Mouse (Mus musculus) midbrain, embryonic 11.5 days (tissue): ENCODE results near the gene Dpf1. TPM values are rescaled to one million over a fixed set of nuclear protein-coding genes. Genes with fewer than 3 reads are reported as not detected.

Experiments
- ATAC-seq: fragments of 200-750 bp; cut with Nextera tagmentation; 2 replicates; pipeline ENCODE4 v1.8.0; 2017; ENCODE audit warnings: moderate TSS enrichment, moderate library complexity; ENCODE audit not compliant: low FRiP score
- DNase-seq: peaks from one replicate; pipeline ENCODE4 v3.0.0; 2015; ENCODE audit warnings: low spot score; ENCODE audit errors: missing footprints
- H3K27ac ChIP-seq: fragments of 300-500 bp; sonication (generic); 2 replicates; pipeline ENCODE4 v1.5.1; 2014; ENCODE audit warnings: low read depth, low read length
- H3K27me3 ChIP-seq: fragments of 300-500 bp; sonication (generic); 2 replicates; pipeline ENCODE4 v1.6.1; 2014; ENCODE audit warnings: mild to moderate bottlenecking, low read length, moderate library complexity, mixed read lengths; ENCODE audit not compliant: control insufficient read depth, insufficient read depth
- H3K36me3 ChIP-seq: fragments of 300-500 bp; sonication (generic); 2 replicates; pipeline ENCODE4 v1.6.1; 2014; ENCODE audit warnings: mild to moderate bottlenecking, low read length, moderate library complexity, mixed read lengths; ENCODE audit not compliant: control insufficient read depth, insufficient read depth
- H3K4me1 ChIP-seq: fragments of 300-500 bp; sonication (generic); 2 replicates; pipeline ENCODE4 v1.6.1; 2014; ENCODE audit warnings: low read length; ENCODE audit not compliant: control insufficient read depth, insufficient read depth
- H3K4me2 ChIP-seq: fragments of 300-500 bp; sonication (generic); 2 replicates; pipeline ENCODE4 v1.6.1; 2014; ENCODE audit warnings: mild to moderate bottlenecking, moderate library complexity
- H3K4me3 ChIP-seq: fragments of 300-500 bp; sonication (generic); 2 replicates; pipeline ENCODE4 v1.5.1; 2014; ENCODE audit warnings: low read depth, low read length
- H3K9ac ChIP-seq: fragments of 300-500 bp; sonication (generic); 2 replicates; pipeline ENCODE4 v1.6.1; 2014; ENCODE audit warnings: low read length
- H3K9me3 ChIP-seq: fragments of 300-500 bp; sonication (generic); 2 replicates; pipeline ENCODE4 v1.6.1; 2016; ENCODE audit warnings: low read length; ENCODE audit not compliant: control insufficient read depth
- WGBS: fragments of 180-500 bp; shearing (Covaris S2); extraction: QIAGEN DNeasy Blood & Tissue Kit; methylation state at CpG from one replicate; pipeline ENCODE4 v1.1.7; 2014; 5-methylcytosine and 5-hydroxymethylcytosine counted together
- polyA plus RNA-seq: library from polyadenylated mRNA; unstranded; fragments of >200 nt; fragmentation: Nextera tagmentation; extraction: Ambion mirVana; gene quantifications from 2 replicates; pipeline ENCODE4 v1.2.1, GENCODE M21; 2014

Dpf1 gene
- polyA plus RNA-seq, 1 experiment from 2014 or later = 62.9 TPM

DNA sequence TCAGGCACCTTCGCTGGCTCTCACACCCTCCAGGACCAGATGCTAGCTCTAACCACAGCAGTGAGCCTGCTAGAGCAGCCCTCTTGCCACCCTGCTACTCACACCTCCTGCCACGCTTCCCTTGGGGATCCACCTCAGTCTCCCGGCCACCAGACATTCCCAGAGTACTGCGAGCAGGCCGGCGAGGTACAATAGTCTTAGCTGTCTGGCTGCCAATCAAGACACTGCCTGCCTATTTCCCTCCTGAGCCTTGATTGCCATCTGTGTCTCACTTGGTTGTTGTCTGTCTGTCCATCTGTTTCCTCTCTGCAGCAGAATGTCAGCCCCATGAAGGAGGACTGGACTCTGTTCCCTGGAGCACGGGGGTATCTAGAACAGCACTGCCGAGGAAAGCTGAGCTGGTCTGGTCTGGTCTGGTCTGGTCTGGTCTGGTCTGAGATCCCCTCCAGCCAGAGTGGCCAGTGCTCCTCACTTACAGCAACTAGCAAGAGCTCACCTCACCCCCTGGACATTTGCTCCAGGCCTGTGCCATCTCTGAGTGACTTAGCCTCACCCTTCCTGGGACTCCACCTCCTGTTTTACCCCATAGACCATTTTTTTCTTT lies 38.8 kb downstream of the Dpf1 start:
- Histone ChIP-seq H3K9ac (no peak overlapping the region), H3K4me1 (no peaks in the 10 kb centered on the region; the same call in 1 of the 2 replicates), H3K9me3 (no peaks in the 10 kb centered on the region), H3K27ac (no peak overlapping the region), H3K36me3 (no peaks in the 10 kb centered on the region), H3K4me3 (no peak overlapping the region), H3K27me3 (no peaks in the 10 kb centered on the region), H3K4me2 (no peak overlapping the region)
- ATAC-seq (no peak), DNase-seq (peak; percentile 77)
- 57% methylated on average over 8 of the region's 8 CpGs for WGBS

DNA sequence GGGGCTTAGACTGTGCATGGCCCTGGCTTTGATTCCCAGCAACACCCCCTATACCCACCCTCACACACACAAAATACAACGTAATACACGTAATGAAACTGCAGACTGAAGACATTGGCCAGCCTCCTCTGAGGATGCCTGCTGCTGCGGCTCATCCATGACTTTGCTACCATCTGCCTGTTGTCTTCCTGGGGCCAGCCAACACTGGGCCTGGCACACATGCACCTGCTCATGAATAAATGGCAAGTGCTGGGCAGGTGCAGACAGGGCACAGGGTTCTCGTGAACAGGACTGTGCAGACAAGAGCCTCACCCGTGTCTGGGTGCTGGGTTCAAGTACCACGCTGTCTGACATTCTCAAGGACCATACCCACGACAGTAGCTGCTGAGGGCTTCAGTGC lies 40.0 kb downstream of the Dpf1 start:
- no peak for ATAC-seq
- no peak overlapping the region for H3K4me3 ChIP-seq
- H3K4me1 ChIP-seq = no peaks in the 10 kb centered on the region; the same call in 1 of the 2 replicates
- peak; percentile 47 for DNase-seq
- H3K4me2 ChIP-seq = no peak overlapping the region
- H3K9me3 ChIP-seq = no peaks in the 10 kb centered on the region
- no peak overlapping the region for H3K9ac ChIP-seq
- WGBS = 97% methylated on average over 7 of the region's 7 CpGs
- H3K36me3 ChIP-seq = peaks cover 3% of the 10 kb centered on the region; the same call in 1 of the 2 replicates
- H3K27ac ChIP-seq = no peak overlapping the region
- no peaks in the 10 kb centered on the region for H3K27me3 ChIP-seq

DNA sequence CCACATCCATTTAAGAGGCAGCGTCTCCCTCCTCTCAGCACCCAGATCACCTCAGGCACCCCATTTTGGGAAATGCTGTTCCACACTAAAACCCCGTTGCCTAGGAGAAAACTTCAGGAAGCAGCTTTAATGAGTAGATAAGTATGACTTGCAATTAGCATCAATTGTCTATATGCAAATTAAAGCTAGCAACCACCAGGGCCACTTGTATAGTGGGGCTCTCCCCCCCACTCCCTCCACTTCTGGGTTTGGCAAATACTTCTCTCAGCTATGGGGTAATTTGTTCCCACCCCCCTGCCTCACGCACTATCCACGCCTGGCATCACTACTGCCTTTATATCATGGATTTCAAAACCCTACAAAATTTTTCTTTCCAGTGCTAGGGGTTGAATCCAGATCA lies 41.8 kb downstream of the Dpf1 start:
- H3K27ac ChIP-seq = no peak overlapping the region
- H3K4me1 ChIP-seq = no peaks in the 10 kb centered on the region; the same call in 1 of the 2 replicates
- 73% methylated on average over 4 of the region's 4 CpGs for WGBS
- peaks cover 5% of the 10 kb centered on the region; the same call in 1 of the 2 replicates for H3K36me3 ChIP-seq
- no peaks in the 10 kb centered on the region for H3K27me3 ChIP-seq
- no peak overlapping the region for H3K4me2 ChIP-seq
- no peak overlapping the region for H3K4me3 ChIP-seq
- ATAC-seq = no peak
- no peaks in the 10 kb centered on the region for H3K9me3 ChIP-seq
- no peak for DNase-seq
- H3K9ac ChIP-seq = no peak overlapping the region

DNA sequence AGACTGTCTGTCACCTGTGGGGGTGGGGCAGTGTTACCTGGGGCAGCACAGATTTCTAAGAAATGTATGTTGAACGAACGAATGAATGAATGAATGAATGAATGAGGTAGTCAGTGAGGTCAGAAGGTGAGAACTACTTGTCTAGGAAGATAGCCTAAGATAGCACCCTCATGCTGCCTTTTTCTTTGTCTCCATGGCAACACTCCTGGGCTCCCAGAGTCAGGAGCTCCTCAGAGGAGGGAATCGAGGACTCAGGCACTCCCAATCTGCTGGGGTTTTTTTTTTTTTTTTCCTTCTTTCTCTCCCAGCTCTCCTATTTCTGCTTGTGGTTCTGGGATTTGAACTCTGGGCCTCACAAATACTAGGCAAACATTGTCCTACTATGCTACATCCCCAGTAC lies 42.5 kb downstream of the Dpf1 start:
- Histone ChIP-seq H3K4me3 (no peak overlapping the region), H3K36me3 (peaks cover 5% of the 10 kb centered on the region; the same call in 1 of the 2 replicates), H3K4me1 (no peaks in the 10 kb centered on the region; the same call in 1 of the 2 replicates), H3K4me2 (no peak overlapping the region), H3K27me3 (no peaks in the 10 kb centered on the region), H3K27ac (no peak overlapping the region), H3K9me3 (no peaks in the 10 kb centered on the region), H3K9ac (no peak overlapping the region)
- 53% methylated on average over 3 of the region's 3 CpGs for WGBS
- ATAC-seq = no peak
- no peak for DNase-seq

DNA sequence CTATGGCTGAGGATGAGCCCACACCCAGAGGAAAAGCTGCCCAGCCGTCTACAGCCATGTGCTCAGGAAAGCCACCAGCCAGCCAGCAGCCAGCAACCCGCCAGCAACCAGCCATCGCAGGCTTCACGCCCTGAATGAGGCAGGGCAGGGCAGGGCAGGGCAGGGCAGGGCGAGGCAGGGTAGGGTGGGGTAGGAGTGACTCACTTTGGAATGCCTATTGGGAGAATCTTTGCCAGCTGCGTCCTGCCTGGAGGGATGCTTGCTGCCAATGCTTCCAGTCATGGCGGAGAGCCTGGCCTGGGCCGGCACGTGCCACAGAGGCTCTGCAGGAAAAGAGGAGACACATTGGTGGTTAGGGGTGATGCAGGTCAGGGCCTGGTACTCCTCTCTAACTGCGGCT lies 46.7 kb downstream of the Dpf1 start:
- DNase-seq (no peak), ATAC-seq (no peak)
- H3K27me3 ChIP-seq = no peaks in the 10 kb centered on the region
- no peak overlapping the region for H3K4me2 ChIP-seq
- no peak overlapping the region for H3K9ac ChIP-seq
- WGBS = 92% methylated on average over 10 of the region's 10 CpGs
- no peaks in the 10 kb centered on the region; the same call in 1 of the 2 replicates for H3K4me1 ChIP-seq
- H3K27ac ChIP-seq = no peak overlapping the region
- no peak overlapping the region for H3K4me3 ChIP-seq
- peaks cover 5% of the 10 kb centered on the region for H3K36me3 ChIP-seq
- no peaks in the 10 kb centered on the region for H3K9me3 ChIP-seq

DNA sequence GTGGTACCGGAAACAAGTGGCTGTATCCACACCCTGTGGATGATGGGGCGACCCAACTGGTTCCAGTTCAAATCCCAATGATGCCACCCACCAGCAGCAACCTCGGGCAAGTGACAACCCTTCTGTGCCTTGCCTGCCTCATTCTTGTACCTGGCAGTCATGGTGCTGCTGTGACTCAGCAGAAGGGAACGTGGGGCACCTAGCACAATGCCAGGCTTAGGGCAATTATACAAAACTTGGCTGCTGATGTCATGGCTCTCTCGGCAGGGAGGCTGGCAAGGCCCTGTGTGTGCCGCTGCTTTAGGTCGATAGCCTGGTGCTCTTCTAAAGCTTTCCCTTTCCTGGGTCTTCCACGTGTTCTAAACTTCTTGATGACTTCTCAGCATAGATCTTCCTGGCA lies 48.5 kb downstream of the Dpf1 start:
- peak; percentile 4 for DNase-seq
- H3K4me2 ChIP-seq = no peak overlapping the region
- 85% methylated on average over 8 of the region's 8 CpGs for WGBS
- no peak overlapping the region for H3K27ac ChIP-seq
- H3K9me3 ChIP-seq = no peaks in the 10 kb centered on the region
- H3K4me3 ChIP-seq = no peak overlapping the region
- no peaks in the 10 kb centered on the region for H3K27me3 ChIP-seq
- no peak for ATAC-seq
- no peak overlapping the region for H3K9ac ChIP-seq
- H3K36me3 ChIP-seq = peaks cover 5% of the 10 kb centered on the region
- H3K4me1 ChIP-seq = no peaks in the 10 kb centered on the region

DNA sequence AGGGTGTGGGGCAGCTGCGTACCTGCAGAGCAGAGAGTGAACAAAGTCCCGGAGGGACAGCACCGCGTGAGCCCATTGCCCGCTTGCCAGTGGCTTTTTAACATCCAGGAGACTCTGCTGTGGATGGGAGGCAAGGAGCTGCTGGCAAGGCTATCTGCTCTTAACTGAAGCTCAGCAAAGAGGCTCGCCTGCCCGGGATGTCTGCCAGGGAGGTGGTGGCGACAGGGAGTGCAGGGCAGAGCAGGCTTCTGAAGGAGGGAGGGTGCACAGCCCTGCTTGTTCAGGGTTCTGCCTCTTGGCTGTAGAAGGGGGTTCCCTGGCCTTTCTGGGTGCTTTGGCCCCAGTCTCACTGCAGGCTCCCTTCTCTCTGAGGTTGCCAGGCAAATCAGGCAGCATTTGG lies 50.4 kb downstream of the Dpf1 start:
- H3K4me3 ChIP-seq = no peak overlapping the region
- no peaks in the 10 kb centered on the region for H3K9me3 ChIP-seq
- H3K27ac ChIP-seq = no peak overlapping the region
- no peaks in the 10 kb centered on the region for H3K4me1 ChIP-seq
- WGBS = 87% methylated on average over 8 of the region's 8 CpGs
- H3K9ac ChIP-seq = no peak overlapping the region
- peaks cover 2% of the 10 kb centered on the region for H3K36me3 ChIP-seq
- DNase-seq (no peak), ATAC-seq (no peak)
- H3K27me3 ChIP-seq = no peaks in the 10 kb centered on the region
- H3K4me2 ChIP-seq = no peak overlapping the region

DNA sequence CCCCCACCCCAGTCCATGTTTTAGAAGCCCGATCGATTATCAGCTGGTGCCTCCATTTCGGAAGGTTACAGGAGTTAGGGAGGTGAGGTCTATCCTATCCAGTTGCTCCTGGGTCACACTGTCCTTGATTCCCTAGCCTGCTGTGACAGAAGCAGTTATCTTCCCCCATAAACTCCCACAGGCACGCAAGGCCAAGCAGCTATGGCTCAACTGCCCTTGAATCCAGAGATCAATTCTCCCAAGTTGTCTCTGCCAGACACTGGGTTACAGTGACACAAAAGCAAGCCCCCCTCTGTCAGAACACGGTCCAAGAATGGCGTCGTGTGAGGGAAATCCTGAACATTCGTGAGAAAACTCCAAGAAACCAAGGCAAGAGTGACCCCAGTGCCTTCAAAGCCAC lies 51.7 kb downstream of the Dpf1 start:
- DNase-seq (no peak), ATAC-seq (no peak)
- Histone ChIP-seq H3K4me1 (no peaks in the 10 kb centered on the region), H3K4me3 (no peak overlapping the region), H3K4me2 (no peak overlapping the region), H3K27me3 (no peaks in the 10 kb centered on the region), H3K9ac (no peak overlapping the region), H3K9me3 (no peaks in the 10 kb centered on the region), H3K27ac (no peak overlapping the region), H3K36me3 (peaks cover 1% of the 10 kb centered on the region)
- WGBS = 89% methylated on average over 5 of the region's 8 CpGs

DNA sequence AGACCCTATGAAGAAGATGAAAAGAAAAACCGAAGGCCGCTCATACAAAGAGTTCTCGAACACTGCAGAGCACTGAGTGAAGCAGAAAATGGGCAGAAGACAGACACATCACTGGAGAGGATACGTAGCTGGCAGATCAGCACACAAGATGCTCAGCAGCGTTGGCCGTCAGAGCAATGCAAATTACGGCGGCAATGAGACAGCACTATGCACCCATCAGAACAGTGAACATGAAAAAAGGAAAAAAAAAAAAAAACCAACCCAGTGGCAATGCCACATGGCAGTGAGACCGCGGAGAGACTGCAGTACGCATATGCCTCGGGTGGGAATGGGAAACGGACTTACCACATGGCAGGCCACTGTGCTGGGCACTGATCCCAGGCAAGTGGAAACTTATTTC lies 57.7 kb downstream of the Dpf1 start:
- WGBS = 95% methylated on average over 13 of the region's 13 CpGs
- Histone ChIP-seq H3K36me3 (peaks cover 3% of the 10 kb centered on the region), H3K9ac (no peak overlapping the region), H3K4me2 (no peak overlapping the region), H3K9me3 (no peaks in the 10 kb centered on the region), H3K4me1 (no peaks in the 10 kb centered on the region), H3K27ac (no peak overlapping the region), H3K4me3 (no peak overlapping the region), H3K27me3 (no peaks in the 10 kb centered on the region)
- ATAC-seq = no peak
- DNase-seq = peak; percentile 69
